Mouse (Mus musculus): ENCODE results near the gene 1700016C15Rik.

DNA sequence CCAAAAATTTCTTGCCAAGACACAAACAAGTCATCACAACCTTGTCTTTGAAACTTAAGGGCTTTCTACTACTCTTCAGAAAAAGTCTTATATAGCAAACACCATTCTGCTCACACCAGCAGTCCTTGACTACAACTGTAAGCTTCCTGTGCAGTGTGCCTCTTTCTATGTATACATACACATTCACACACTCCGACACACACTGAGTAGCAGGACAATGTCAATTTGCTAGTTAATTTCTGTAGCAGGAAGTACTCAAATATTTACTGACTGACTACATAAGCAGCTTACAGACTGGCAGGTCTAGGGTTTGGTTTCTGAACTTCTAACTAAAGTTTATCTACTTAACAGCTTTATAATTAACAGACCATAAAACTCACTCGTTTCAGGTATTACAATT lies 47.8 kb downstream of the 1700016C15Rik start:
- no peak for TF ChIP-seq CTCF (IDR thresholded peaks at IDR 0.05; ENCODE audit: control insufficient read depth, insufficient read depth, low read length)
- no peak for TF ChIP-seq POLR2A (IDR thresholded peaks at IDR 0.05; ENCODE audit: borderline replicate concordance, control insufficient read depth, low read depth, low read length)
